ENCODE assay signal across 11 mouse cellular contexts in the genomic region with DNA sequence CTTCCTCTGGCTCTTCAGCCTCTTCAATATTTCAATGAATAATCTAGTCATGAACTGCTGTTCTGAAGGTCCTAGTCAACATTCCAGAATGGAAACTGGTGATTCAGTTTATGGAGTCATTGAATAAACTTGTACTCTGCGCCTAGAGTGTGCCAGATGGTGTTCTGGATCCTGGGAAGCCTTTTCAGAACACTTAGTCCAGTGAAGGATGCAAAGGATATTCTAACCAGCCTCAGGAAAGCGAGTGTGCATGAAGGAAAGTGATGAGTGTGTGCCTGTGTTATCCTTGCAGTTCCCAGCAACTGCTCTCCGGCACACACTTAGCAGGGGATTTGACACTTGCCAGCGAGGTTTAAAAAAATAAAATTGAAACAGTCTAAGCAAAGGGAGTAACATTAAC.
"Had no signal": no experiment of that assay in that cellular context is flagged by ENCODE, and none has a peak within 500 bp of the region (broad histone marks: within the 10 kb centered on the region; RNA-seq: fewer than 3 reads in every experiment).

No protein-coding gene starts in this region.

- ATAC-seq: midbrain, embryonic 16.5 days had no signal

- DNase-seq: lung, adult 18-20 months; lung, embryonic 14.5 days; lung, postnatal 10 days; lung, postnatal 4 days; midbrain, embryonic 14.5 days; retina, postnatal 1 day; right cerebral cortex, postnatal 14 days; spleen, adult 18-20 months; thymus, adult 2 months; thymus, postnatal 36 days had no signal
